ENCODE assay signal across 7 mouse cellular contexts in the genomic region with DNA sequence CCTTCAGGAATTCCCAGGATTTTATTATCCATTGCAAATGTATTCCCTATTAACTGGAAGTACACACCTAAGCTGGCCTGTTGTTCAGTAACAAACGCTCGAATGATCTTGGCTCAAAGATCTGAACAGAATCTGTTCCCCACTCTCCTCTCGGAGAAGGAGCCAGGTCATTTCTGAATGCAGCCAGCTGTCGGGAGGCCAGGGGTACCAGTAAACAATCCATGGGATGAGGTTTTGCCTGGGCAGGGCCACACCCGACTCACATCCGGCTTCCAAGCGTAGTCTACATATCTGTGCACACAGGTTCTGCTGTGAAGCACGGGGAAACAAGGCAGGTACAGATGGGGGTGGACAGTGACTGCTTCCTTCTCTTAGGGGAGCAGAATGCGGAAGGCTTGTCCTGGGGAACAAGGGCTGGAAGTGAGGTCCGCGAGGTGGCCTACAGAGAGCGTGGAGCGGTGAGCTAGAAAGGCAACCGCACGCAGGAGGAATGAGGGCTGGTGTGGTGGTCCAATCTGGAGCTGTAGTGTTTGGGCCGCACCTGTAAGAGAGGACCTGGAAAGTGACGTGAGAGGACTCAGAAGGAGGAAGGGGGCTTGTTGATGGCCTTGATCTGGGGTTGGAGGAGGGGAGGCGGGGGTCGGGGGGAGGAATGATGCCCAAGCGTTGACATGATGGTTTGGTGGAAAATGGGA. TPM values are rescaled to one million over a fixed set of nuclear protein-coding genes. Genes with fewer than 3 reads are reported as not detected.
A peak's percentile ranks its signal among the peaks of the same experiment; 100 is the strongest.
DNase-seq lines count a peak whose midpoint lies in the region; ATAC-seq and TF ChIP-seq lines count a peak whose summit lies in the region.

No protein-coding gene starts in this region.

- intact Hi-C loops in left cerebral cortex, postnatal 25 days (cut with DNase I), result no loop called here

- peak overlapping the region; percentile 82 for H3K4me2 ChIP-seq in hindbrain, embryonic 16.5 days (ENCODE audit: low read length)

- no peaks in the 10 kb centered on the region for H3K27me3 ChIP-seq in cerebellum, adult 2 months (ENCODE audit: control insufficient read depth, insufficient read depth, low read length)
- H3K27me3 ChIP-seq in hindbrain, embryonic 16.5 days (replicated peaks; ENCODE audit: control insufficient read depth, insufficient read depth, low read length), result no peaks in the 10 kb centered on the region
- H3K27me3 ChIP-seq in megakaryocyte, embryonic 14.5 days (replicated peaks), result peaks cover 8% of the 10 kb centered on the region
- no peaks in the 10 kb centered on the region for H3K27me3 ChIP-seq in small intestine, adult 2 months (ENCODE audit: control insufficient read depth, insufficient read depth, low read length)

- no peak for TF ChIP-seq POLR2A in cerebellum, adult 2 months (IDR thresholded peaks at IDR 0.05; ENCODE audit: borderline replicate concordance, insufficient read depth, low read length)
- no peak for TF ChIP-seq POLR2A in small intestine, adult 2 months (IDR thresholded peaks at IDR 0.05; ENCODE audit: low read depth, low read length)

- DNase-seq in NIH3T3 (ENCODE audit: low read depth), result peak; percentile 67
- peak; percentile 73 to 81 for DNase-seq in cerebellum, adult 2 months
- DNase-seq in gastrocnemius, adult 18-20 months (ENCODE audit: low spot score), result peak; percentile 61
- DNase-seq in left cerebral cortex, postnatal 25 days (ENCODE audit: low spot score in 2 of 2), result peak; percentile 67 to 71

- H3K27ac ChIP-seq in cerebellum, adult 2 months (ENCODE audit: insufficient read depth, low read length), result peak overlapping the region; percentile 65
- peak overlapping the region; percentile 91 for H3K27ac ChIP-seq in hindbrain, embryonic 16.5 days (ENCODE audit: low read depth, low read length)
- H3K27ac ChIP-seq in small intestine, adult 2 months (ENCODE audit: insufficient read depth, low read depth, low read length), result peak overlapping the region; percentile 85

- H3K9me3 ChIP-seq in hindbrain, embryonic 16.5 days (ENCODE audit: control insufficient read depth, low read length), result no peaks in the 10 kb centered on the region
- no peaks in the 10 kb centered on the region for H3K9me3 ChIP-seq in megakaryocyte, embryonic 14.5 days

- peak; percentile 40 for ATAC-seq in hindbrain, embryonic 16.5 days

- peak overlapping the region; percentile 77 for H3K4me3 ChIP-seq in cerebellum, adult 2 months (replicated peaks; ENCODE audit: insufficient read depth, low read depth, low read length)
- peak overlapping the region; percentile 45 for H3K4me3 ChIP-seq in hindbrain, embryonic 16.5 days (ENCODE audit: low read length)
- H3K4me3 ChIP-seq in megakaryocyte, embryonic 14.5 days (replicated peaks), result peak overlapping the region; percentile 97
- peak overlapping the region; percentile 64 for H3K4me3 ChIP-seq in small intestine, adult 2 months (ENCODE audit: low read depth, low read length)

- H3K9ac ChIP-seq in hindbrain, embryonic 16.5 days (ENCODE audit: low read depth, low read length), result peak overlapping the region; percentile 73

- WGBS in cerebellum, adult 2 months, result 10% methylated on average over 20 of the region's 20 CpGs
- WGBS in hindbrain, embryonic 16.5 days, result 1% methylated on average over 20 of the region's 20 CpGs
- 3% methylated on average over 20 of the region's 20 CpGs for WGBS in small intestine, adult 2 months

- H3K4me1 ChIP-seq in cerebellum, adult 2 months (ENCODE audit: control insufficient read depth, insufficient read depth, low read length), result peaks cover 3% of the 10 kb centered on the region; the same call in 1 of the 2 replicates
- peaks cover 11% of the 10 kb centered on the region for H3K4me1 ChIP-seq in hindbrain, embryonic 16.5 days (ENCODE audit: control insufficient read depth, insufficient read depth, low read depth, low read length)
- H3K4me1 ChIP-seq in megakaryocyte, embryonic 14.5 days, result peaks cover 71% of the 10 kb centered on the region
- H3K4me1 ChIP-seq in small intestine, adult 2 months (ENCODE audit: control insufficient read depth, insufficient read depth, insufficient read length, low read length), result peaks cover 10% of the 10 kb centered on the region; the same call in 1 of the 2 replicates

- no peaks in the 10 kb centered on the region for H3K36me3 ChIP-seq in hindbrain, embryonic 16.5 days (ENCODE audit: control insufficient read depth, insufficient read depth, low read length)
- no peaks in the 10 kb centered on the region for H3K36me3 ChIP-seq in megakaryocyte, embryonic 14.5 days (replicated peaks; ENCODE audit: low read length)
- H3K36me3 ChIP-seq in small intestine, adult 2 months (ENCODE audit: control insufficient read depth, insufficient read depth, low read length), result no peaks in the 10 kb centered on the region

- TF ChIP-seq CTCF in cerebellum, adult 2 months (IDR thresholded peaks at IDR 0.05; ENCODE audit: borderline replicate concordance, insufficient read depth, low read depth, low read length), result no peak
- no peak for TF ChIP-seq CTCF in small intestine, adult 2 months (IDR thresholded peaks at IDR 0.05; ENCODE audit: extremely low read depth, insufficient read length, insufficient replicate concordance, low read depth, low read length)

RNA-seq across cellular contexts. Expression of a gene that starts 16.5 kb away (rescaled TPM):
- polyA plus RNA-seq in cerebellum, adult 2 months (2012; rRNA removed), result 1,009 and 1,093 TPM in 2 replicates
- 1,000 to 10,000 TPM; 1,764 to 2,031 TPM for total RNA-seq in gastrocnemius, adult 18-20 months (2021)
- polyA plus RNA-seq in hindbrain, embryonic 16.5 days (2015; fragmentation: Nextera tagmentation; extraction: Ambion mirVana), result 1,508 and 1,522 TPM in 2 replicates
- 100 to 1,000 TPM; 810 to 811 TPM for total RNA-seq in left cerebral cortex, postnatal 25 days (2021)
- polyA plus RNA-seq in megakaryocyte, embryonic 14.5 days (2012; ENCODE audit: insufficient read depth, low replicate concordance), result 71.3 and 127 TPM in 2 replicates
- 327 and 848 TPM in 2 replicates for polyA plus RNA-seq in small intestine, adult 2 months (2012; rRNA removed)

RNA-seq across cellular contexts. Expression of a gene that starts 17.3 kb away (rescaled TPM):
- polyA plus RNA-seq in cerebellum, adult 2 months (2012; rRNA removed), result 0.28 and 0.41 TPM in 2 replicates
- under 1 TPM in 1 of 2 experiments, not detected in 1; 0.24 TPM for total RNA-seq in gastrocnemius, adult 18-20 months (2021)
- 0.45 and 0.55 TPM in 2 replicates for polyA plus RNA-seq in hindbrain, embryonic 16.5 days (2015; fragmentation: Nextera tagmentation; extraction: Ambion mirVana)
- under 1 TPM in 1 of 2 experiments, not detected in 1; 0.46 TPM for total RNA-seq in left cerebral cortex, postnatal 25 days (2021)
- 0.53 and 1.9 TPM in 2 replicates for polyA plus RNA-seq in megakaryocyte, embryonic 14.5 days (2012; ENCODE audit: insufficient read depth, low replicate concordance)
- polyA plus RNA-seq in small intestine, adult 2 months (2012; rRNA removed), result 0.08 and 0.15 TPM in 2 replicates

RNA-seq across cellular contexts. Expression of a gene that starts 27.5 kb away (rescaled TPM):
- polyA plus RNA-seq in cerebellum, adult 2 months (2012; rRNA removed), result 19.6 and 21.4 TPM in 2 replicates
- 1 to 10 TPM; 4.5 to 5.1 TPM for total RNA-seq in gastrocnemius, adult 18-20 months (2021)
- polyA plus RNA-seq in hindbrain, embryonic 16.5 days (2015; fragmentation: Nextera tagmentation; extraction: Ambion mirVana), result 10.2 and 12.0 TPM in 2 replicates
- 10 to 100 TPM; 11.4 to 15.2 TPM for total RNA-seq in left cerebral cortex, postnatal 25 days (2021)
- polyA plus RNA-seq in megakaryocyte, embryonic 14.5 days (2012; ENCODE audit: insufficient read depth, low replicate concordance), result 14.4 and 23.5 TPM in 2 replicates
- polyA plus RNA-seq in small intestine, adult 2 months (2012; rRNA removed), result 10.1 and 13.2 TPM in 2 replicates

RNA-seq across cellular contexts. Expression of a gene that starts 34.9 kb away (rescaled TPM):
- polyA plus RNA-seq in cerebellum, adult 2 months (2012; rRNA removed), result 37.1 and 39.1 TPM in 2 replicates
- 1 to 10 TPM; 2.6 to 3.2 TPM for total RNA-seq in gastrocnemius, adult 18-20 months (2021)
- polyA plus RNA-seq in hindbrain, embryonic 16.5 days (2015; fragmentation: Nextera tagmentation; extraction: Ambion mirVana), result 40.2 and 42.5 TPM in 2 replicates
- 10 to 100 TPM; 92.5 to 95.3 TPM for total RNA-seq in left cerebral cortex, postnatal 25 days (2021)
- 36.3 and 36.5 TPM in 2 replicates for polyA plus RNA-seq in megakaryocyte, embryonic 14.5 days (2012; ENCODE audit: insufficient read depth, low replicate concordance)
- 28.5 and 33.5 TPM in 2 replicates for polyA plus RNA-seq in small intestine, adult 2 months (2012; rRNA removed)

Comparison
In these comparisons a context has a peak if more than half of its experiments do, and no peak if none do; other contexts are left out.
1. Peak in every context shown above with its lines: DNase-seq, ATAC-seq, H3K4me3 ChIP-seq and H3K27ac ChIP-seq.
2. H3K4me3 ChIP-seq: peak in every context shown above with its lines; median percentile 97 in megakaryocyte, embryonic 14.5 days; 77 in cerebellum, adult 2 months; 64 in small intestine, adult 2 months; 45 in hindbrain, embryonic 16.5 days.